Mouse (Mus musculus): ENCODE measurements around the gene Ccdc169. TPM values are rescaled to one million over a fixed set of nuclear protein-coding genes. Genes with fewer than 3 reads are reported as not detected.
"Not testable (repeated sequence)": the region's sequence is repeated elsewhere in the genome, so short reads cannot be mapped to it uniquely, and the experiment has no call there.

The Ccdc169 gene
- polyA plus RNA-seq, 3 experiments from 2014 or later = not detected

DNA sequence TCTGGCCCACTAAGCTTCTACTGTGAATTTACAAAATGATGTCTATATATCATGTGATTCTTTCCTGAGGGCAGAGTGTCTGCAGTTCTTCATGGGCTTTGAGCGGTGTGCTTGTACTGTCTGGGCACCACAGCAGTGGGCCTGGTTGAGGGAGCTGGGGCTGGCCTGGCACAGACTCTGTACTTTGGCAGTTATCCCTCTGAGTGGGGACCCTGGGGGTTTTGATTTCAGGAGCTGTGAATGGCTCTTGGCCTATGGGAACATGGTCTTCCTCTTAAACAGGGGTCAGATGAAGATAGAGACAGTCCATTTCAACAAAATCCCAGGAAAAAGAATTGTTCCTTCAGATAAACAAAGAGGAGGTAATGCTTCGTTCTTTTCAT is 59.2 kb downstream of the Ccdc169 start:
- no peak for ATAC-seq

GRCm38 (mm10) chr3:55203621-55204020 is 66.5 kb downstream of the Ccdc169 start:
- ATAC-seq = not testable (repeated sequence)

- ATAC-seq = no peak
These were observed 69.3 kb downstream of the Ccdc169 start for GRCm38 (mm10) chr3:55206413-55206812.

GRCm38 (mm10) chr3:55207665-55208064 is 70.5 kb downstream of the Ccdc169 start:
- no peak for ATAC-seq

DNA sequence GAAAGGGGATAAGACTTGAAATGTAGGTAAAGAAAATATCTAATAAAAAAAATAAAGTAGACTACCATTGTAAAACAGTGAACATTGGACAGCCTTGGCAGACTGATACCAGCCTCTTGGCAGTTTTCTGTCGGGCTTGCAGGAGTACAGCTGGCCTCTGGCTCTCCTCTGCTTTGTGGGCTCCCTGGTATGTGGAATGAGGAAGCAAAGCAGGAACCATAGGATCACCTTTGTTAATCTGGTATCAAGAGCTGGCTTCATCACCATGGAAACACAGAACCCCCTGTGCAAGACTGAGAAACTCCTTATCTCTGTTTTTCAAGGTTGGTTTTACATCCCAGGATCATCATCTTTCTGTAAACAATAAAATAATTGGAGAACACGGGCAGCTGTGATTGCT is 75.1 kb downstream of the Ccdc169 start:
- ATAC-seq = no peak

GRCm38 (mm10) chr3:55213785-55214184 is 76.6 kb downstream of the Ccdc169 start:
- ATAC-seq = no peak

DNA sequence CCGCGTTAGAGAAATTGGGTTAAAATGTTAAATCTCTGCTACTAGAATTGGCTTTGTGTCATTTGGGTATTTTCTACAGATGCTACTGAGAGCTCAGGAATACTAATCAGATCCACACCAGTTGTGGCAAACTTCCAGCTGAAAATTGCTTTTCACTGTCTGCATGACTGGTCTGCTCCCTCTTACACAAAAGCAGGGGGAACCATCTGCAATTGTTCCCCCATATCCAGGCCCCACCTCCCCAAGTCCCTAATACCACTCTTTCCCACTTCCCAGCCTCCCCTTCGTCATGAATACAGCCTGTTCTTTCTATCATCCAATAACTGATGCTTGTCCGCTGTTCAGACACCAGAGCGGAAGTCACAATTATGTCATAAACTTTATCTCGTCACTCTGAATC is 77.3 kb downstream of the Ccdc169 start:
- no peak for ATAC-seq

- ATAC-seq = no peak
These were observed 85.4 kb downstream of the Ccdc169 start for GRCm38 (mm10) chr3:55222502-55222901.

Other genes with a start within 250 kb of the Ccdc169 start
- gene Sertm1, start 221.5 kb upstream of the Ccdc169 start, polyA plus RNA-seq (2017; shearing (Covaris generic)) = not detected
- not detected for gene Ccna1, start 81.8 kb upstream of the Ccdc169 start, polyA plus RNA-seq (2017; shearing (Covaris generic))
- 10 to 100 TPM; 19.9 to 22.3 (median 20.6) TPM for gene Spg20, start 25.2 kb upstream of the Ccdc169 start, polyA plus RNA-seq (2017; shearing (Covaris generic))
- gene Sohlh2, start 44.7 kb downstream of the Ccdc169 start, polyA plus RNA-seq (2017; shearing (Covaris generic)) = not detected
- gene Dclk1, start 105.0 kb downstream of the Ccdc169 start, polyA plus RNA-seq (2017; shearing (Covaris generic)) = under 1 TPM; 0.15 to 0.70 (median 0.16) TPM

Measured in inflammation-experienced regulatory T-cells, adult 6 months (primary cell).